Mouse (Mus musculus): ENCODE results near the gene Lmbrd1. TPM values are rescaled to one million over a fixed set of nuclear protein-coding genes. Genes with fewer than 3 reads are reported as not detected.

Lmbrd1 gene
- polyA plus RNA-seq, 1 experiment: 76.7 TPM

GRCm38 (mm10) chr1:24716301-24716700 is 37.9 kb downstream of the Lmbrd1 start:
- Histone ChIP-seq H3K27ac (ENCODE audit: insufficient read depth, low read length) (no peak overlapping the region), H3K4me3 (ENCODE audit: insufficient read depth, low read length) (no peak overlapping the region), H3K4me1 (ENCODE audit: control insufficient read depth, insufficient read depth, low read length) (no peaks in the 10 kb centered on the region)
- TF ChIP-seq POLR2A (IDR thresholded peaks at IDR 0.05; ENCODE audit: low read depth, low read length): no peak
- TF ChIP-seq CTCF (IDR thresholded peaks at IDR 0.05; ENCODE audit: borderline replicate concordance, insufficient read depth, low read length): no peak

DNA sequence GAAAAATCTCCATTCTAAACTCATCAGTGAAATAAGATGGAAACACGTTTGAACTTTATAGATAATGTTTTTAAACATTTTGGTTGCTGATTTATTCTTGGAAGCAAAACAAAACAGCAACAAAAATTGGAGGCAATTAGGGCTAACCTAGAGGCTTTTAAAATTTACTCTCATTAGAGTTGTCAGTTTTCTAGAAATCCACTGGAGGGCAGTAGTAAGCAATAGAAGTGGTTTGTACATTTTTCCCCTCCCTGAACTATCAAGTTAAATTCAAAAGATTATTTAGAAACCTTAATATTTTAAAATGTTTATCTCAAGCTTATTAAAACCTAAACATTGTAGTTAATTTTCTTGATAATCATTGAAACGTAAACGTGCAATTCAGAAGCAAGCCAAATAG is 41.2 kb downstream of the Lmbrd1 start:
- Histone ChIP-seq H3K27ac (ENCODE audit: insufficient read depth, low read length) (no peak overlapping the region), H3K4me1 (ENCODE audit: control insufficient read depth, insufficient read depth, low read length) (no peaks in the 10 kb centered on the region), H3K4me3 (ENCODE audit: insufficient read depth, low read length) (no peak overlapping the region)
- TF ChIP-seq CTCF (IDR thresholded peaks at IDR 0.05; ENCODE audit: borderline replicate concordance, insufficient read depth, low read length) (no peak), POLR2A (IDR thresholded peaks at IDR 0.05; ENCODE audit: low read depth, low read length) (no peak)

DNA sequence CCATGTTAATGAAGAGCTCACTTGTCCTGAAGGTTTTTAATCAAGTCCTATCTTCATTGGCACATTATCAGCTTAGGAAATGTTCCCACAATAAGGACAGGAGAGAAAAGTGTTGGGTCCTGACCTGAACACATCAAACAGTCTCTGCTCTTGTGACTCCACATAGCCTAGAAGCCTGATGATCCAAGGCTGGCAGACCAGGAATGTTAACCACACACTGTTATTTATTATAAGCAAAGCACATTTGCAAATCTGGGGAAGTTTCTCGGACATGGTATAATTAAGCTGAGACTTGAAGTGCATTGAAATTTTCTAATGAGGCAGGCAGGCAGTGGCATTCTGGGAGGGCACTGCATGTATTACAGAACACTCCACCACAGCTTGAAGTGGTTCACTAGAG is 41.8 kb downstream of the Lmbrd1 start:
- Histone ChIP-seq H3K4me3 (ENCODE audit: insufficient read depth, low read length) (no peak overlapping the region), H3K27ac (ENCODE audit: insufficient read depth, low read length) (no peak overlapping the region), H3K4me1 (ENCODE audit: control insufficient read depth, insufficient read depth, low read length) (no peaks in the 10 kb centered on the region)
- TF ChIP-seq CTCF (IDR thresholded peaks at IDR 0.05; ENCODE audit: borderline replicate concordance, insufficient read depth, low read length) (no peak), POLR2A (IDR thresholded peaks at IDR 0.05; ENCODE audit: low read depth, low read length) (no peak)

GRCm38 (mm10) chr1:24729784-24730183 is 51.4 kb downstream of the Lmbrd1 start:
- Histone ChIP-seq H3K27ac (ENCODE audit: insufficient read depth, low read length) (no peak overlapping the region), H3K4me3 (ENCODE audit: insufficient read depth, low read length) (no peak overlapping the region), H3K4me1 (ENCODE audit: control insufficient read depth, insufficient read depth, low read length) (peaks cover 6% of the 10 kb centered on the region)
- TF ChIP-seq CTCF (IDR thresholded peaks at IDR 0.05; ENCODE audit: borderline replicate concordance, insufficient read depth, low read length): no peak
- no peak for TF ChIP-seq POLR2A (IDR thresholded peaks at IDR 0.05; ENCODE audit: low read depth, low read length)

DNA sequence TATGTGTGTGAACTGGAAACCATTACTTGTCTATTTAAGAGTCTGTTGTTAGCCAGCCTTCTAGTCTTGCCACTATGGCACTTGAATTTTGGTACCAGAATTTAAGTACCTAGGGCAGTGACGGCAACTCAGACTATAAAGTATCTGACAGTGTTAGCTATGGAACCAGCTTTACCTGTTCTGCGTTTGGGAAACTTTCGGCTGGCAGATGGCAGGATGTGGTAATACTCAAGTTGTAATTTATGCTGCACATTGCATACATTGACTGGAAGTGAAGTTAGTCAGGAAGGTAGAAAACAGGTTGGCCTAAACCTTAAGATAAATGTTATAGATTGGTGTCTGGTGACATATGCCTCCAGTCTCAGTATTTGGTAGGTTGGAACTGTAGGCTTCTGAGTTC is 53.9 kb downstream of the Lmbrd1 start:
- H3K4me1 ChIP-seq (ENCODE audit: control insufficient read depth, insufficient read depth, low read length): peaks cover 6% of the 10 kb centered on the region
- 0 out of 2 replicates have a peak overlapping the region, but pooled peaks have one; percentile 72 for H3K27ac ChIP-seq (ENCODE audit: insufficient read depth, low read length)
- TF ChIP-seq POLR2A (IDR thresholded peaks at IDR 0.05; ENCODE audit: low read depth, low read length): no peak
- no peak for TF ChIP-seq CTCF (IDR thresholded peaks at IDR 0.05; ENCODE audit: borderline replicate concordance, insufficient read depth, low read length)
- H3K4me3 ChIP-seq (ENCODE audit: insufficient read depth, low read length): no peak overlapping the region

DNA sequence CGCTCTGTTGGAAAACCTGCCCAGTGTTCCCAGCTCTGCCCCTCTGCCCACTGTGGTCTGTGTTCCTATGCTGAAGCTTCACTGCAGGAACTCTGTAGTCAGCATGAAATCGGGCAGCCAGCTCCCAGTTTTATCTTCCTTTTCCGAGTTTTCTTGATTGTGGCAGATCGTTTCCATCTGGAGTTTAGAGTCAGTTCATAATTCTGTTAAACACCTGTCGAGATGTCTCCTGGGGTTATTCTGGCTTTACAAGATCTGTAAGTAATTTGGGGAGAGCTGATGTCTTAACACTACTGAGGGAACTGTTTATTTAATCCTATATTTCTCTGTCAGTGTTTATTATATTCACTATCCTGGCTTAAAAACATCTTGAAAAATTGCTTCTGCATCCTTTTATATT is 56.4 kb downstream of the Lmbrd1 start:
- no peak overlapping the region for H3K4me3 ChIP-seq (ENCODE audit: insufficient read depth, low read length)
- no peak overlapping the region for H3K27ac ChIP-seq (ENCODE audit: insufficient read depth, low read length)
- H3K4me1 ChIP-seq (ENCODE audit: control insufficient read depth, insufficient read depth, low read length): peaks cover 6% of the 10 kb centered on the region
- no peak for TF ChIP-seq CTCF (IDR thresholded peaks at IDR 0.05; ENCODE audit: borderline replicate concordance, insufficient read depth, low read length)

- no peaks in the 10 kb centered on the region for H3K4me1 ChIP-seq (ENCODE audit: control insufficient read depth, insufficient read depth, low read length)
- no peak overlapping the region for H3K4me3 ChIP-seq (ENCODE audit: insufficient read depth, low read length)
- H3K27ac ChIP-seq (ENCODE audit: insufficient read depth, low read length): no peak overlapping the region
- TF ChIP-seq CTCF (IDR thresholded peaks at IDR 0.05; ENCODE audit: borderline replicate concordance, insufficient read depth, low read length) (no peak), POLR2A (IDR thresholded peaks at IDR 0.05; ENCODE audit: low read depth, low read length) (no peak)
Observed at GRCm38 (mm10) chr1:24740903-24741302, 62.5 kb downstream of the Lmbrd1 start.

GRCm38 (mm10) chr1:24741552-24741951 is 63.1 kb downstream of the Lmbrd1 start:
- Histone ChIP-seq H3K4me1 (ENCODE audit: control insufficient read depth, insufficient read depth, low read length) (no peaks in the 10 kb centered on the region), H3K27ac (ENCODE audit: insufficient read depth, low read length) (no peak overlapping the region), H3K4me3 (ENCODE audit: insufficient read depth, low read length) (no peak overlapping the region)
- TF ChIP-seq POLR2A (IDR thresholded peaks at IDR 0.05; ENCODE audit: low read depth, low read length) (no peak), CTCF (IDR thresholded peaks at IDR 0.05; ENCODE audit: borderline replicate concordance, insufficient read depth, low read length) (no peak)

DNA sequence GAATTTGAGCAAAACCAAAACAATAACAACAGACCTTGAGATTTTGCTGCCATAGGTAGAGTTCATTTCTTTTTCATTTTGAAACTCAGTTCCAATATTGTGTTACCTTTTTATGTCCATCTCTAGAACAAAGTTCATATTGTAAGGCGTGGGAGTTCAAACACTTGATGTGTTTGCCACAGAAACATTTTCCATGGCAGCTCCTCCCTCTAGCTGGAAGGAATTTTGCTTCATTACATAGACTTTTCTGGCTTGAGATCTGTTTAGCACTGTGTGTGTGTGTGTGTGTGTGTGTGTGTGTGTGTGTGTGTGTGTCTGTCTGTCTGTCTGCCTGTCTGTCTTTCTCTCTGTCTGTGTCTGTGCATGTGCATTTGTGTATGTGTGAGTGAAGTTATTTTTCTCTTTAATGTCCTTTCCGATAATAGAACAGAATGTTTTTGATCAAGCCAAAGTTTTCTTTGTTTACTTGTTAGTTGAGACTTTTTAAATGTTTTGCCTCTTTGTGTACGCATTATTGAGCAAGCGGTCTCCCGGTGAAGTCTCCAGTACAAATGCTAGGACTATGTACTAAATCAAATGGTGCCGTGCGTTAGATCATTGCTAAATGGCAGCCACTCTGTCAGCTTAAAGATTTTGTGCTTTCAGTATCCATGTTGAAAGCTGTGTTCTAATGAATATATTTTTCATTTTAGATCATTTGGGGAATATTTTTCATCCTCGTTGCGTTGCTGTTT is 64.9 kb downstream of the Lmbrd1 start:
- no peak for TF ChIP-seq POLR2A (IDR thresholded peaks at IDR 0.05; ENCODE audit: low read depth, low read length)
- TF ChIP-seq CTCF (IDR thresholded peaks at IDR 0.05; ENCODE audit: borderline replicate concordance, insufficient read depth, low read length): no peak
- no peaks in the 10 kb centered on the region for H3K4me1 ChIP-seq (ENCODE audit: control insufficient read depth, insufficient read depth, low read length)
- H3K27ac ChIP-seq (ENCODE audit: insufficient read depth, low read length): no peak overlapping the region
- H3K4me3 ChIP-seq (ENCODE audit: insufficient read depth, low read length): no peak overlapping the region

- Histone ChIP-seq H3K4me3 (ENCODE audit: insufficient read depth, low read length) (no peak overlapping the region), H3K27ac (ENCODE audit: insufficient read depth, low read length) (no peak overlapping the region), H3K4me1 (ENCODE audit: control insufficient read depth, insufficient read depth, low read length) (no peaks in the 10 kb centered on the region)
- TF ChIP-seq CTCF (IDR thresholded peaks at IDR 0.05; ENCODE audit: borderline replicate concordance, insufficient read depth, low read length) (no peak), POLR2A (IDR thresholded peaks at IDR 0.05; ENCODE audit: low read depth, low read length) (no peak)
Observed at GRCm38 (mm10) chr1:24752715-24753114, 74.3 kb downstream of the Lmbrd1 start.

All from embryonic fibroblast, embryonic 13.5 days (primary cell).